Mouse (Mus musculus): ENCODE results near the gene Mydgf. TPM values are rescaled to one million over a fixed set of nuclear protein-coding genes. Genes with fewer than 3 reads are reported as not detected.

Mydgf gene
- polyA plus RNA-seq, 1 experiment from 2014 or later = 96.4 TPM

- peak overlapping the region; percentile 100 for H3K4me2 ChIP-seq
- peak overlapping the region; percentile 45; the same call in 1 of the 2 replicates for H3K9ac ChIP-seq
- H3K36me3 ChIP-seq = no peaks in the 10 kb centered on the region
- H3K27me3 ChIP-seq = peaks cover 72% of the 10 kb centered on the region
- H3K4me3 ChIP-seq (replicated peaks) = peak overlapping the region; percentile 69
- ATAC-seq (replicated peaks; ENCODE audit: low FRiP score) = no peak
- H3K4me1 ChIP-seq = peaks cover 55% of the 10 kb centered on the region
- no peaks in the 10 kb centered on the region for H3K9me3 ChIP-seq (replicated peaks)
- 11% methylated on average over 20 of the region's 21 CpGs for WGBS
- no peak overlapping the region for H3K27ac ChIP-seq
Observed at GRCm38 (mm10) chr17:56139355-56139754, 44.4 kb downstream of the Mydgf start.

- H3K9ac ChIP-seq = 0 out of 2 replicates have a peak overlapping the region, but pooled peaks have one; percentile 21
- H3K36me3 ChIP-seq = no peaks in the 10 kb centered on the region
- ATAC-seq (replicated peaks; ENCODE audit: low FRiP score) = no peak
- H3K27ac ChIP-seq = no peak overlapping the region
- H3K4me1 ChIP-seq = peaks cover 68% of the 10 kb centered on the region
- peak overlapping the region; percentile 53 for H3K4me2 ChIP-seq
- no peaks in the 10 kb centered on the region for H3K9me3 ChIP-seq (replicated peaks)
- peak overlapping the region; percentile 24 for H3K4me3 ChIP-seq (replicated peaks)
- H3K27me3 ChIP-seq = peaks cover 59% of the 10 kb centered on the region
- WGBS = 14% methylated on average over 25 of the region's 25 CpGs
Observed at GRCm38 (mm10) chr17:56137839-56138613, 45.7 kb downstream of the Mydgf start.

GRCm38 (mm10) chr17:56136558-56136957 is 47.2 kb downstream of the Mydgf start:
- peaks cover 44% of the 10 kb centered on the region for H3K27me3 ChIP-seq
- no peak for ATAC-seq (replicated peaks; ENCODE audit: low FRiP score)
- H3K4me1 ChIP-seq = peaks cover 59% of the 10 kb centered on the region
- H3K4me3 ChIP-seq (replicated peaks) = no peak overlapping the region
- no peak overlapping the region for H3K27ac ChIP-seq
- H3K36me3 ChIP-seq = no peaks in the 10 kb centered on the region
- H3K9ac ChIP-seq = no peak overlapping the region
- H3K4me2 ChIP-seq = no peak overlapping the region
- 80% methylated on average over 7 of the region's 7 CpGs for WGBS
- no peaks in the 10 kb centered on the region for H3K9me3 ChIP-seq (replicated peaks)

DNA sequence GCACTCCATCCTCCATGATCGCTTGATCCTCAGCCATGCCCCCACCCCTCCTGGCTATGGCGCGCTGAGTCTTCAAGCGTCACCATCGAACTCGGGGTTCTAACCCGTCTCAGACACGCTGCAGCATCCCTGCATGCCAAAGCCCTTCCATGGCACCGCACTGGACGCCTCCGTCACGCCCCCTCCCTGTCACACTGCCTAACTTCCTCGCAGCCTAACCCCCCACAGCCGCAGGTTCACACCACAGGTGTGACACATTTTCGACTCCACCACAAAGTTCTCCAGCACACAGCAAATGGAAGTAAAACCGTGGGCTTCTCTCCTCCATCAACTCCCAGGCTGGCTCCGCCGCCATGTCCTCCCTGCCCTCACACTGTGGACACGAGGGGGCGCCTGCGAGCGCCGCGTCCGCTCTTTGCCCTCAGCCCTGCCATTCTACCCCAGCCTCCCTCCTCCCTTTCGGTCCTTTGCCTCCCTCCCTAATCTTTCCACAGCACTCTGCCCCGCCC is 49.2 kb downstream of the Mydgf start:
- H3K9me3 ChIP-seq (replicated peaks) = no peaks in the 10 kb centered on the region
- H3K27ac ChIP-seq = peak overlapping the region; percentile 85
- H3K36me3 ChIP-seq = no peaks in the 10 kb centered on the region
- peaks cover 24% of the 10 kb centered on the region for H3K27me3 ChIP-seq
- H3K4me2 ChIP-seq = peak overlapping the region; percentile 64
- 2% methylated on average over 27 of the region's 27 CpGs for WGBS
- ATAC-seq (replicated peaks; ENCODE audit: low FRiP score) = peak; percentile 23
- H3K9ac ChIP-seq = peak overlapping the region; percentile 11; the same call in 1 of the 2 replicates
- peaks cover 49% of the 10 kb centered on the region for H3K4me1 ChIP-seq
- H3K4me3 ChIP-seq (replicated peaks) = peak overlapping the region; percentile 33

DNA sequence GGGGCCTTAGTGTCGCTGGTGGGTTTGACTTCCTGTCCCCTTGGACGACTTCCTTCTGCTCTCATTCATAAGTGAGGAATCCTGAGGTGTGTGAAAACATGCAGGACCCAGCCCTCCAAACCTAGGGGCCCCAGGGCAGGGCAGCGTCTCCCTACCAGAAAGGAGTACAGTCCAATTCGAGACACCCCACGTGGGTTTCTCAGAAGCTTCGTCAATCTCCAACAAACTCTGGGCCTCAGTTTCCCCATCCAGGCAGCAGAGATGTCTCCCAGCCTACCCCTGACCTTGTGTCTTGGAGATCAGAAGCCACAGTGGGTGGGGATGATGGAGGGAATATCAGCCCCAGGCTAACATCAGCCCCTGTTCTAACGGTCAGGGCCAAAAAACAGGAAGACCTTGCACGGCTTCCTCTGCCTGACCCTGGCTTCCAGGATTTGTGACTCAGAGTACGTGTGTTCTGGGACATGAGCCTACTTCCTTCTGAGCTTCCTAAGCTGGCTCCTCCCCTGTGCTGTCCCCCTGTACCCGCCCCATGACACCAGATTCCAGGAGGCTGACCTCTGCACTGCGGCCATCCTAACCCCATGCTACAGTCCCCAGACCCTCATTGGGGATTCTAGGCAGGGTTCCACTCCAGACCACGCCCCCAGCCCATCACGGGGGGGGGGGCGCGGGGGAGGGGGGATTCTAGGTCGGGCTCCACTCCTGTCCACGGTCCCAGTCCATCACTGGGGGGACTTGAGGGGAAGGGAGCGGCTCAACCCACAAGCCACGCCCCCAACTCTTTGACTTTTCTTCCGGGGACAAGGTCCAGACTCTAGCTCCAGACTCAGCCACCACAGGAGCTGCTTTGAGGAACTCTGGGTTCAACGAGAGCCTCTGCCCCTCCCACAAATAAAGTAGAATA is 50.0 kb downstream of the Mydgf start:
- Histone ChIP-seq H3K27ac (peak overlapping the region; percentile 85), H3K4me3 (replicated peaks) (peak overlapping the region; percentile 33), H3K4me1 (peaks cover 45% of the 10 kb centered on the region), H3K27me3 (peaks cover 16% of the 10 kb centered on the region), H3K4me2 (peak overlapping the region; percentile 64), H3K9ac (peak overlapping the region; percentile 14; the same call in 1 of the 2 replicates), H3K36me3 (no peaks in the 10 kb centered on the region), H3K9me3 (replicated peaks) (no peaks in the 10 kb centered on the region)
- WGBS = 15% methylated on average over 19 of the region's 21 CpGs
- peak; percentile 80 for ATAC-seq (replicated peaks; ENCODE audit: low FRiP score)

GRCm38 (mm10) chr17:56132661-56133060 is 51.1 kb downstream of the Mydgf start:
- ATAC-seq (replicated peaks; ENCODE audit: low FRiP score) = no peak
- no peak overlapping the region for H3K9ac ChIP-seq
- WGBS = 5% methylated on average over 14 of the region's 14 CpGs
- no peaks in the 10 kb centered on the region for H3K9me3 ChIP-seq (replicated peaks)
- H3K4me2 ChIP-seq = peak overlapping the region; percentile 46
- peaks cover 35% of the 10 kb centered on the region for H3K4me1 ChIP-seq
- no peaks in the 10 kb centered on the region for H3K36me3 ChIP-seq
- no peak overlapping the region for H3K27ac ChIP-seq
- H3K4me3 ChIP-seq (replicated peaks) = peak overlapping the region; percentile 23; the same call in 1 of the 2 replicates
- peaks cover 8% of the 10 kb centered on the region; the same call in 1 of the 2 replicates for H3K27me3 ChIP-seq

DNA sequence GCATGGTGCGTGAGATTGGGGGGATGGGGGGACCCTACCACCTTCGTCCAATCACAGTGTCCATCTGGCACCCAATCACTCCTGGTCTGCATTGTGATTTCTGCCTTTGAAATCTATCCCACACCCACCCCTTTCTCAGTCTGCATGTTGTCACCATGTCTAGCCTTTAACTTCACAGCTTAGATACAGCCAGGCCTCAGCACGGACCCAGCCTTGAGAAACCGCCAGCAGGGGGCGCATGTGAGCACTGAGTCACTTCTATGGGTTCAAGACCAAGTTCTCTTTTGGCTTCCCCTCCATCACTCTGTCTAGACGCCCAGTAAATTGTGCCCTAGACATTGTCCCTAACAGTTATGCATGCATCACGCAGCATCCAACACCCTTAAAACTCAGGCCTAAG is 51.9 kb downstream of the Mydgf start:
- 43% methylated on average over 7 of the region's 7 CpGs for WGBS
- no peak for ATAC-seq (replicated peaks; ENCODE audit: low FRiP score)

GRCm38 (mm10) chr17:56131136-56131535 is 52.6 kb downstream of the Mydgf start:
- H3K27ac ChIP-seq = no peak overlapping the region
- no peaks in the 10 kb centered on the region for H3K9me3 ChIP-seq (replicated peaks)
- H3K4me1 ChIP-seq = peaks cover 27% of the 10 kb centered on the region
- ATAC-seq (replicated peaks; ENCODE audit: low FRiP score) = no peak
- no peaks in the 10 kb centered on the region for H3K27me3 ChIP-seq
- H3K9ac ChIP-seq = no peak overlapping the region
- WGBS = 91% methylated on average over 10 of the region's 10 CpGs
- H3K4me3 ChIP-seq (replicated peaks) = no peak overlapping the region
- no peaks in the 10 kb centered on the region for H3K36me3 ChIP-seq
- no peak overlapping the region for H3K4me2 ChIP-seq

More for the DNA sequence above, 51.9 kb downstream of the Mydgf start:
- H3K4me1 ChIP-seq = peaks cover 27% of the 10 kb centered on the region
- no peaks in the 10 kb centered on the region for H3K9me3 ChIP-seq (replicated peaks)
- H3K27me3 ChIP-seq = peaks cover 2% of the 10 kb centered on the region; the same call in 1 of the 2 replicates
- H3K4me2 ChIP-seq = no peak overlapping the region
- no peak overlapping the region for H3K9ac ChIP-seq
- H3K27ac ChIP-seq = no peak overlapping the region
- H3K36me3 ChIP-seq = no peaks in the 10 kb centered on the region
- H3K4me3 ChIP-seq (replicated peaks) = no peak overlapping the region

- Histone ChIP-seq H3K4me2 (no peak overlapping the region), H3K36me3 (no peaks in the 10 kb centered on the region), H3K9ac (no peak overlapping the region), H3K27ac (no peak overlapping the region), H3K4me3 (replicated peaks) (no peak overlapping the region), H3K9me3 (replicated peaks) (no peaks in the 10 kb centered on the region), H3K4me1 (peaks cover 19% of the 10 kb centered on the region), H3K27me3 (peaks cover 21% of the 10 kb centered on the region)
- 70% methylated on average over 15 of the region's 15 CpGs for WGBS
- no peak for ATAC-seq (replicated peaks; ENCODE audit: low FRiP score)
Observed at GRCm38 (mm10) chr17:56128246-56128645, 55.5 kb downstream of the Mydgf start.

DNA sequence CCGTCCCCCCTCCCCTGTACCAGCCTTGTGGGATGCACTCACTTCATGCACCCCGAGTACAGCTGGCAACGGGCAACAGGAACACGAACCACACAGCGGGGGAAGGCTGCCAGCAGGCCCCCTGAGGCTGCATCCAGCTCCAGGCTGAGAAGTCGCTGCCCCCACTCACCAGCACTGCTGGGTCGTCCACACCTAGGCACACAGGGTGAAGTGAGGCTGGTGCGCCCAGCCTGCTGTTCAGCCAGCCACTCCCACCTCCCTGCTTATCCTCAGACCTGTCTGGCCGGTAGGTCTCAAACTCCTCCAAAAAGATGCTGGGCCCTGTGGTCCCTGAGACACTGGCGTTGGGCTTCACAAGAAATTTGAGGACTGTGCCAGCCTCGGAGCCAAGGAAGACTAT is 57.5 kb downstream of the Mydgf start:
- no peaks in the 10 kb centered on the region for H3K36me3 ChIP-seq
- WGBS = 75% methylated on average over 11 of the region's 11 CpGs
- peaks cover 42% of the 10 kb centered on the region for H3K27me3 ChIP-seq
- ATAC-seq (replicated peaks; ENCODE audit: low FRiP score) = no peak
- H3K27ac ChIP-seq = no peak overlapping the region
- H3K9me3 ChIP-seq (replicated peaks) = peaks cover 6% of the 10 kb centered on the region; the same call in 1 of the 2 replicates
- no peak overlapping the region for H3K9ac ChIP-seq
- peaks cover 14% of the 10 kb centered on the region for H3K4me1 ChIP-seq
- no peak overlapping the region for H3K4me3 ChIP-seq (replicated peaks)
- no peak overlapping the region for H3K4me2 ChIP-seq
